Mouse (Mus musculus): Measurements from ENCODE around the gene Ecpas.

Gene Ecpas

GRCm38 (mm10) chr4:58910175-58911068 lies 2.1 kb downstream of the Ecpas start:
- DNase-seq: no peak

- no peak for DNase-seq
Measured at GRCm38 (mm10) chr4:58907453-58907852, 5.1 kb downstream of the Ecpas start.

GRCm38 (mm10) chr4:58898318-58898717 lies 14.2 kb downstream of the Ecpas start:
- no peak for DNase-seq

- no peak for DNase-seq
Measured at GRCm38 (mm10) chr4:58897436-58897835, 15.1 kb downstream of the Ecpas start.

- DNase-seq: no peak
Measured at GRCm38 (mm10) chr4:58894399-58894798, 18.1 kb downstream of the Ecpas start.

GRCm38 (mm10) chr4:58890035-58890782 lies 22.3 kb downstream of the Ecpas start:
- no peak for DNase-seq

GRCm38 (mm10) chr4:58888568-58888967 lies 24.0 kb downstream of the Ecpas start:
- no peak for DNase-seq

GRCm38 (mm10) chr4:58887626-58888025 lies 24.9 kb downstream of the Ecpas start:
- peak; percentile 87 for DNase-seq

- no peak for DNase-seq
Measured at GRCm38 (mm10) chr4:58886778-58887177, 25.8 kb downstream of the Ecpas start.

GRCm38 (mm10) chr4:58885341-58885740 lies 27.2 kb downstream of the Ecpas start:
- no peak for DNase-seq

- no peak for DNase-seq
Measured at GRCm38 (mm10) chr4:58883841-58884240, 28.7 kb downstream of the Ecpas start.

GRCm38 (mm10) chr4:58874373-58874772 lies 38.2 kb downstream of the Ecpas start:
- DNase-seq: no peak

- DNase-seq: peak; percentile 93
Measured at GRCm38 (mm10) chr4:58867242-58867641, 45.3 kb downstream of the Ecpas start.

GRCm38 (mm10) chr4:58832908-58833307 lies 79.6 kb downstream of the Ecpas start:
- no peak for DNase-seq

GRCm38 (mm10) chr4:58825921-58826320 lies 86.6 kb downstream of the Ecpas start:
- peak; percentile 89 for DNase-seq

GRCm38 (mm10) chr4:58787616-58788015 lies 124.9 kb downstream of the Ecpas start, which contains the start of gene Olfr267:
Gene Olfr267, minus strand, starts transcription at chr4:58787716.
- no peak for DNase-seq

GRCm38 (mm10) chr4:58786659-58787058 lies 125.9 kb downstream of the Ecpas start:
- no peak for DNase-seq

GRCm38 (mm10) chr4:58763417-58763816 lies 149.1 kb downstream of the Ecpas start:
- DNase-seq: peak; percentile 87

GRCm38 (mm10) chr4:58749510-58749909 lies 163.0 kb downstream of the Ecpas start:
- no peak for DNase-seq

GRCm38 (mm10) chr4:58749101-58749500 lies 163.4 kb downstream of the Ecpas start:
- DNase-seq: peak; percentile 98
